Mouse (Mus musculus) kidney, postnatal 0 days (tissue): Measurements from ENCODE around the gene Ctnna3. TPM values are rescaled to one million over a fixed set of nuclear protein-coding genes. Genes with fewer than 3 reads are reported as not detected.

Source experiments
- ATAC-seq: fragments of 200-750 bp; cut with Nextera tagmentation; replicated peaks from 2 replicates; pipeline ENCODE4 v1.8.0; 2017; ENCODE audit warnings: low read depth, moderate number of reproducible peaks, moderate TSS enrichment, moderate library complexity; ENCODE audit not compliant: low FRiP score
- DNase-seq: peaks from one replicate; pipeline ENCODE4 v3.0.0-alpha.2; 2016; ENCODE audit warnings: low spot score
- H3K27ac ChIP-seq: fragments of 300-500 bp; sonication (generic); 2 replicates; pipeline ENCODE4 v1.5.1; 2014; ENCODE audit warnings: mild to moderate bottlenecking
- H3K27me3 ChIP-seq: fragments of 300-500 bp; sonication (generic); 2 replicates; pipeline ENCODE4 v1.6.1; 2014; ENCODE audit warnings: low read length, mixed read lengths; ENCODE audit not compliant: insufficient read depth
- H3K36me3 ChIP-seq: fragments of 300-500 bp; sonication (generic); 2 replicates; pipeline ENCODE4 v1.6.1; 2014; ENCODE audit warnings: low read length, mixed read lengths; ENCODE audit not compliant: insufficient read depth
- H3K4me1 ChIP-seq: fragments of 300-500 bp; sonication (generic); replicated peaks from 2 replicates; pipeline ENCODE4 v1.6.1; 2014; ENCODE audit warnings: antibody characterized with exemption, low read length, mixed read lengths; ENCODE audit not compliant: insufficient read depth
- H3K4me2 ChIP-seq: fragments of 300-500 bp; sonication (generic); 2 replicates; pipeline ENCODE4 v1.6.1; 2014; ENCODE audit warnings: mild to moderate bottlenecking, low read length, moderate library complexity, mixed read lengths
- H3K4me3 ChIP-seq: fragments of 300-500 bp; sonication (generic); replicated peaks from 2 replicates; pipeline ENCODE4 v1.5.1; 2014; ENCODE audit warnings: low read depth, low read length
- H3K9ac ChIP-seq: fragments of 300-500 bp; sonication (generic); 2 replicates; pipeline ENCODE4 v1.6.1; 2014; ENCODE audit warnings: low read depth, low read length
- H3K9me3 ChIP-seq: fragments of 300-500 bp; sonication (generic); replicated peaks from 2 replicates; pipeline ENCODE4 v1.6.1; 2016; ENCODE audit warnings: low read length, inconsistent platforms, mixed read lengths
- CTCF ChIP-seq: IDR thresholded peaks from 2 replicates; pipeline ENCODE4 v1.5.1; 2016; ENCODE audit warnings: antibody characterized with exemption, low read depth, mild to moderate bottlenecking, moderate library complexity
- WGBS: fragments of 180-500 bp; shearing (Covaris S2); extraction: QIAGEN DNeasy Blood & Tissue Kit; methylation state at CpG from one replicate; pipeline ENCODE4 v1.1.7; 2014; 5-methylcytosine and 5-hydroxymethylcytosine counted together
- polyA plus RNA-seq: library from polyadenylated mRNA; unstranded; fragments of >200 nt; fragmentation: Nextera tagmentation; extraction: Ambion mirVana; gene quantifications from 2 replicates; pipeline ENCODE4 v1.2.1, GENCODE M21; 2015

Ctnna3 gene
- polyA plus RNA-seq, 1 experiment from 2014 or later: 0.32 TPM

DNA sequence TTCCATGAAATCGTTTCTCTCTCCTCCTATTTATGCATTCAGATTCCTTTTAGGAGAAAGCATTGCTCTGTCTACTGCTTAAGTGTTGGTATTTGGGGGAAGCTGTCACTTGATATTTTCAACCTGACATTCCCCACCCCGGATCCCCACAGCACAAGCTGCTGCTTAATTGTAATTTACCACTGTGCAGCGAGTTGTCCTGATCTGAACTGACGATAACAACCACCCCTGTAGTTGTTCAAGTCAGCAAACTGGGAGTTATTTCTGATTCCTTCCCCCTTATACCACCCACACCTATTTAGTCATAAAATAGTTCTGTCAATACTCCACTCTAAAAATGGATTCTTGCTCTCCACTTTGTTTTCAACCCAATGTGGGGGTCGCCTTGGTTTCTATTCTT is 564.4 kb downstream of the Ctnna3 start:
- no peaks in the 10 kb centered on the region for H3K9me3 ChIP-seq
- no peak overlapping the region for H3K27ac ChIP-seq
- no peak overlapping the region for H3K9ac ChIP-seq
- H3K36me3 ChIP-seq: no peaks in the 10 kb centered on the region
- DNase-seq (no peak), ATAC-seq (no peak)
- H3K4me3 ChIP-seq: no peak overlapping the region
- TF ChIP-seq CTCF: no peak
- H3K4me1 ChIP-seq: no peaks in the 10 kb centered on the region
- H3K4me2 ChIP-seq: no peak overlapping the region
- 77% methylated on average over 5 of the region's 5 CpGs for WGBS
- H3K27me3 ChIP-seq: no peaks in the 10 kb centered on the region

- Histone ChIP-seq H3K4me1 (no peaks in the 10 kb centered on the region), H3K27me3 (no peaks in the 10 kb centered on the region), H3K4me2 (no peak overlapping the region), H3K9me3 (no peaks in the 10 kb centered on the region), H3K9ac (no peak overlapping the region), H3K36me3 (no peaks in the 10 kb centered on the region), H3K27ac (no peak overlapping the region), H3K4me3 (no peak overlapping the region)
- WGBS: 68% methylated on average over 6 of the region's 6 CpGs
- ATAC-seq: no peak
- DNase-seq: peak; percentile 44
- no peak for TF ChIP-seq CTCF
Observed at GRCm38 (mm10) chr10:64001531-64001930, 571.6 kb downstream of the Ctnna3 start.

DNA sequence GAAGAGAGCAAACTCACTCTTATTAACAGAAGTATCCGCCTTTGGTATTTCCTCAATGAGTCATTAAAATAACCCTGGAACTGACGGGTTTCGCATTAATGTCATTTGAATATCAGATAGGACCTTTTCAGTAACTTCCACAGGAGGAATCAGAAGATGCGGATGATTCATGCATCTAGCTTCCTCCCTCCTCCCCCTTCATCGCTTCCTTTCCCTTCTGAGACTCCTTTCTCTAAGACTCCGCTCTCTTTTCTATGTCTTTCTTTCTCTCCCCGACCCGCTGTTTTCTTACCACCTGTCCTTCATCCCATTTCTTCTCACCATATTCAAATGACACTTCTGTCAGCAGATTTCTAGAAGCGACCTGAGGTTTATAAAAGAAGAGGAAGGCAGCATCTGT is 572.1 kb downstream of the Ctnna3 start:
- H3K9ac ChIP-seq: no peak overlapping the region
- H3K36me3 ChIP-seq: no peaks in the 10 kb centered on the region
- H3K9me3 ChIP-seq: no peaks in the 10 kb centered on the region
- ATAC-seq (no peak), DNase-seq (no peak)
- TF ChIP-seq CTCF: no peak
- no peak overlapping the region for H3K27ac ChIP-seq
- WGBS: 82% methylated on average over 9 of the region's 9 CpGs
- H3K4me2 ChIP-seq: no peak overlapping the region
- no peak overlapping the region for H3K4me3 ChIP-seq
- no peaks in the 10 kb centered on the region for H3K27me3 ChIP-seq
- H3K4me1 ChIP-seq: no peaks in the 10 kb centered on the region

DNA sequence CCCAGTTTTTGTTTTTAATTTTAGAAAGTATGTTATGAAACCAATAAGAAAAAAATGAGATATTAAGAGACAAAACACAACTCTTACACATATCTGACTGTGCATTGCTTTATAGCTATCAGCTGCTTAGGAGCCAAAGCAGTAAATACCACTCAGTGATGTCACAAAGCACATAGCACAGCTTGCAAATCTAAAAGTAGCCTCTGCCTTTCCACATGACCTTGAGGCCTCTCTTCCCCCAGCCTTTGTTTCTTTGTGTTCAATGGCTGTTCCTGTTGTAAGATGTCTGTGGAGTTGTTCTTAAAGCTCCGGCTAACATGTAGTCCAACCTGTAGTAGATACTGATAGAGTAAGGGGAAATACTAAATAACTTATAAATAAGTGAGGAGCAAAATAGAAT is 590.4 kb downstream of the Ctnna3 start:
- Histone ChIP-seq H3K27me3 (no peaks in the 10 kb centered on the region), H3K27ac (no peak overlapping the region), H3K4me2 (no peak overlapping the region), H3K9ac (no peak overlapping the region), H3K4me3 (no peak overlapping the region), H3K9me3 (no peaks in the 10 kb centered on the region), H3K4me1 (no peaks in the 10 kb centered on the region), H3K36me3 (no peaks in the 10 kb centered on the region)
- no peak for TF ChIP-seq CTCF
- WGBS: 80% methylated on average over 1 of the region's 1 CpGs
- ATAC-seq (no peak), DNase-seq (no peak)

DNA sequence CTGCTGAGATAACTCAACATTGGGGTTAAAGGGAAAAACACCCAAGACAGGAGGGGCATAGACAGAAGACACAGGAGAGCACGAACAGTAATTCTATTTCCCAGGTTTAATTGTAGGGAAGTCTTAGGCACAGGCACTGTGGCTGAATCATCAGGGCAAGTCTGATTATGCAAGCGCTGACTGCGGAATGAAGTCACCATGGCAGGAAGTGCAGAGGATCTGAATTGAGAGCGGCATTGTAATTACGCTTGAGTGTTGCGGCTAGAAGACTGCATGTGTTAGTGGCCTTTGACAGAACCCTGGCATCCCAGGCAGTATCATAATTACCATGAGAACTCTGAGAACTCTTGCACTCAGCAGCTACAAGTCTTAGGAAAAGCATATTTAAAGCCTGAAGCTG is 593.4 kb downstream of the Ctnna3 start:
- DNase-seq (no peak), ATAC-seq (no peak)
- Histone ChIP-seq H3K4me2 (no peak overlapping the region), H3K27me3 (no peaks in the 10 kb centered on the region), H3K9me3 (no peaks in the 10 kb centered on the region), H3K4me3 (no peak overlapping the region), H3K9ac (no peak overlapping the region), H3K36me3 (no peaks in the 10 kb centered on the region), H3K4me1 (no peaks in the 10 kb centered on the region), H3K27ac (no peak overlapping the region)
- 80% methylated on average over 6 of the region's 6 CpGs for WGBS
- TF ChIP-seq CTCF: no peak

DNA sequence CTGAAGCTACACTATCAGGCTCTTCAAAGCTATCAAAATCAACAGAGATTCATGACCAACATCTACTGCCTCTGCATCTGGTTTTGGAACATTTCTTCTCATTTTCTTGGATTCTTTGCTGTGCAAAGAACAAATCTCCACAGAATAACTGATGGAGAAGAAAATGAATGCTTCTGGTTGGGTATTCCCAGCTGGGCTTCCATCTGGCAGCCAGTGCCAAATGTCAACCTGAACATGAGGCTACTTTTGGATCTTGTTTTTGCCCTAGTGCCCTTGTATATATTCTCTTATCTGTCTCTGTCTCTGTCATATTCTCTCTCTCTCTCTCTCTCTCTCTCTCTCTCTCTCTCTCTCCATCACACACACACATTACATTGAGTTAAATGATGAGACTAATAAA is 601.0 kb downstream of the Ctnna3 start:
- no peaks in the 10 kb centered on the region for H3K4me1 ChIP-seq
- H3K4me2 ChIP-seq: no peak overlapping the region
- no peaks in the 10 kb centered on the region for H3K36me3 ChIP-seq
- DNase-seq (no peak), ATAC-seq (no peak)
- H3K27ac ChIP-seq: no peak overlapping the region
- H3K9ac ChIP-seq: no peak overlapping the region
- no peak for TF ChIP-seq CTCF
- no peaks in the 10 kb centered on the region for H3K27me3 ChIP-seq
- H3K4me3 ChIP-seq: no peak overlapping the region
- no peaks in the 10 kb centered on the region for H3K9me3 ChIP-seq

DNA sequence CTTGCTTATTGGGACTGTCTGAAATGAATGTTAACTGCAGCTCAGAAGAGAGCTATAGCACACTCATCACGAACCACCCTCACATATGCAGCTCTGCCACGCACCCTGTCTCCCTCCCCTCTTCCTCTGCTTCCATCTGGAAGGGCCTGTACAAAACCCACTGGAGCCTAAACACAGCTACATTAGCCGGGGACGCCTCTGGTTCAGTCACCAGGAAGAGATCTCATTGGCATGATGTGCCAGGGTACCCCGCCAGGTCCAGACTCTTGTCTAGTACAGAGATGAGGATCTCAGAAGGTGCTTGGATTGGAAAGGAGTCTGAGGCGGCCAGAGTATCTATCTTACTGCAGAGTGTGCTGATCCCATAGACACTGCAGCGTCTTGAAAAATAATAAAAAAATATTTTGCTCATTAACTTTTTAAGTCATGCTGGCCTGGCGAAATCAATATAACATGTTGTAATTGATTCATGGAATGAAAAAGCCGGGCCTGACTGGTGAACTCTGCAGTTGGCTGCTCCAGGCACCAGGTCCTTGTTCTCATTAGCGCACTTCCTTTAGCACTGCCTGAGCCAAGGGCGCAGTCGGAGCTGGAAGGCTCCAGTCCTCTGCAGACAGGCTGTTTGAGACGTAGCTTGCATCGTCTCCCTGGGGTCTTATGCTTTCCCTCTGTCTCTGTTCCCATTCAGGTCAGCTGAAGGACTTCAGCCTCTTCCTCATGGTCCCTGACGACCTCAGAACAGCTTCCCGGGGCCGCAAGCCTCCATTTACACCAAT is 610.0 kb downstream of the Ctnna3 start:
- H3K36me3 ChIP-seq: no peaks in the 10 kb centered on the region
- no peaks in the 10 kb centered on the region for H3K9me3 ChIP-seq
- no peak overlapping the region for H3K27ac ChIP-seq
- H3K4me1 ChIP-seq: no peaks in the 10 kb centered on the region
- H3K4me2 ChIP-seq: no peak overlapping the region
- no peak for DNase-seq
- ATAC-seq: no peak
- 62% methylated on average over 17 of the region's 17 CpGs for WGBS
- no peak for TF ChIP-seq CTCF
- no peaks in the 10 kb centered on the region for H3K27me3 ChIP-seq
- H3K4me3 ChIP-seq: no peak overlapping the region
- H3K9ac ChIP-seq: no peak overlapping the region
